Mouse (Mus musculus) liver, postnatal 0 days (tissue): Measurements from ENCODE around the gene Tdp2.

ENCODE experiments used
- CTCF ChIP-seq: sonication (generic); IDR thresholded peaks from 2 replicates; pipeline ENCODE4 v1.5.1; 2016; ENCODE audit warnings: antibody characterized with exemption, low read depth
- EP300 ChIP-seq: IDR thresholded peaks from 2 replicates; pipeline ENCODE4 v1.6.1; 2016; ENCODE audit warnings: antibody characterized with exemption, low read depth, mild to moderate bottlenecking

DNA sequence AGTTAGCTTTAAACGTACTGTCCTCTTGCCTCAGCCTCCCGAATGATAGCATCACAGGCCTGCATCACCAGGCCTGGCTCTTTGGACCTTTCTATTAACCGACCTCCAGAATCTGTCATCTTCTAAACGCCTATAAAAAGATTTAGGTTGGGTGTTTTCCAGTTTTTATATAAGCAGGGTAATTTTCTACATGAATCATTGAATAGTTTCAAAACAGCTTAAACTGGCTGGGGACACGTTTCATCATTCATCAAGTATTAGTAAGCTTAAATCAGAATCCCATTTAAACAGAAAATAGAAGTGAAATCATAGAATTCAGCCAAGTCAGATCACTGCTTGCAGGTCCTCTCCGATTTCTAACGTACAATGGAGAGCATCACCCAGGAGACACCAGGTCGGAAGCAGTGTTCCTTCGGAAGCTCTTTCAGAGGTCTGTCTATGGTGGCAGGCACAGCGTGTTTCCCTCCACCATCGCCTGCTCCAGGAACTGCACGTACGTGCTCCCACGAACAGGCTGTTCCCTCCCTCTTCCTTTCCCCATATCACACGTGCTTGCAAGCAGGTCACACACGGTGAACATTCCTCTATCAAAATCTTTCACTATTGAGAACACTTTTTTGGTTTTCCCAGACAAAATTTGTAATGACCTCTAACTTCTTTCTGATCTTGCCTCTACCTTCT, 8.7 kb upstream of the Tdp2 start:
- TF ChIP-seq CTCF, result no peak
- no peak for TF ChIP-seq EP300
